Mouse (Mus musculus) hindbrain, postnatal 0 days (tissue): Measurements from ENCODE around the gene Ctnnal1. TPM values are rescaled to one million over a fixed set of nuclear protein-coding genes. Genes with fewer than 3 reads are reported as not detected.

Source experiments
- ATAC-seq: fragments of 200-750 bp; cut with Nextera tagmentation; 2 replicates; pipeline ENCODE4 v1.8.0; 2017; ENCODE audit warnings: mild to moderate bottlenecking, moderate TSS enrichment, moderate library complexity
- DNase-seq: peaks from one replicate; pipeline ENCODE4 v3.0.0-alpha.2; 2015; ENCODE audit warnings: low spot score
- H3K27ac ChIP-seq: fragments of 300-500 bp; sonication (generic); 2 replicates; pipeline ENCODE4 v1.5.1; 2014; ENCODE audit warnings: mild to moderate bottlenecking
- H3K27me3 ChIP-seq: fragments of 300-500 bp; sonication (generic); 2 replicates; pipeline ENCODE4 v1.6.1; 2014; ENCODE audit warnings: low read length, mixed read lengths; ENCODE audit not compliant: insufficient read depth
- H3K36me3 ChIP-seq: fragments of 300-500 bp; sonication (generic); 2 replicates; pipeline ENCODE4 v1.6.1; 2014; ENCODE audit warnings: low read length, mixed read lengths; ENCODE audit not compliant: insufficient read depth
- H3K4me1 ChIP-seq: fragments of 300-500 bp; sonication (generic); 2 replicates; pipeline ENCODE4 v1.6.1; 2014; ENCODE audit warnings: antibody characterized with exemption, low read length, mixed read lengths; ENCODE audit not compliant: insufficient read depth
- H3K4me2 ChIP-seq: fragments of 300-500 bp; sonication (generic); 2 replicates; pipeline ENCODE4 v1.6.1; 2014; ENCODE audit warnings: low read depth, mild to moderate bottlenecking, low read length, moderate library complexity, mixed read lengths
- H3K4me3 ChIP-seq: fragments of 300-500 bp; sonication (generic); 2 replicates; pipeline ENCODE4 v1.5.1; 2014; ENCODE audit warnings: low read length
- H3K9ac ChIP-seq: fragments of 300-500 bp; sonication (generic); replicated peaks from 2 replicates; pipeline ENCODE4 v1.6.1; 2014; ENCODE audit warnings: mild to moderate bottlenecking, low read length, moderate library complexity, mixed read lengths
- H3K9me3 ChIP-seq: fragments of 300-500 bp; sonication (generic); 2 replicates; pipeline ENCODE4 v1.6.1; 2016; ENCODE audit warnings: low read length, mixed read lengths
- CTCF ChIP-seq: IDR thresholded peaks from 2 replicates; pipeline ENCODE4 v1.5.1; 2016; ENCODE audit warnings: antibody characterized with exemption, control low read depth, low read depth
- WGBS: fragments of 180-500 bp; shearing (Covaris S2); extraction: QIAGEN DNeasy Blood & Tissue Kit; methylation state at CpG from one replicate; pipeline ENCODE4 v1.1.7; 2014; 5-methylcytosine and 5-hydroxymethylcytosine counted together
- polyA plus RNA-seq: library from polyadenylated mRNA; unstranded; fragments of >200 nt; fragmentation: Nextera tagmentation; extraction: Ambion mirVana; gene quantifications from 2 replicates; pipeline ENCODE4 v1.2.1, GENCODE M21; 2015
- total RNA-seq: library from RNA; depleted of rRNA; stranded (reverse); fragments of >200 nt; gene quantifications from 2 replicates; pipeline ENCODE4 v1.2.3, GENCODE M21; 2014

The Ctnnal1 gene
- total and polyA plus RNA-seq, 2 experiments from 2014 or later = 16.3 to 17.8 TPM

- DNase-seq (no peak), ATAC-seq (no peak)
- Histone ChIP-seq H3K4me3 (no peak overlapping the region), H3K9me3 (no peaks in the 10 kb centered on the region), H3K36me3 (peaks cover 42% of the 10 kb centered on the region; the same call in 1 of the 2 replicates), H3K27me3 (no peaks in the 10 kb centered on the region), H3K9ac (no peak overlapping the region), H3K4me1 (no peaks in the 10 kb centered on the region), H3K4me2 (no peak overlapping the region), H3K27ac (no peak overlapping the region)
- no peak for TF ChIP-seq CTCF
- WGBS = 95% methylated on average over 5 of the region's 5 CpGs
Observed at GRCm38 (mm10) chr4:56905507-56905906, 40.5 kb upstream of the Ctnnal1 start.

GRCm38 (mm10) chr4:56901671-56902070 is 36.7 kb upstream of the Ctnnal1 start:
- H3K4me2 ChIP-seq = no peak overlapping the region
- TF ChIP-seq CTCF = peak; percentile 48
- no peak overlapping the region for H3K4me3 ChIP-seq
- no peaks in the 10 kb centered on the region for H3K4me1 ChIP-seq
- peaks cover 41% of the 10 kb centered on the region for H3K36me3 ChIP-seq
- 95% methylated on average over 2 of the region's 2 CpGs for WGBS
- H3K27ac ChIP-seq = no peak overlapping the region
- ATAC-seq (no peak), DNase-seq (no peak)
- no peaks in the 10 kb centered on the region for H3K9me3 ChIP-seq
- H3K27me3 ChIP-seq = no peaks in the 10 kb centered on the region
- no peak overlapping the region for H3K9ac ChIP-seq

GRCm38 (mm10) chr4:56899216-56899615 is 34.2 kb upstream of the Ctnnal1 start:
- no peak for TF ChIP-seq CTCF
- H3K9me3 ChIP-seq = no peaks in the 10 kb centered on the region
- H3K27me3 ChIP-seq = no peaks in the 10 kb centered on the region
- no peak overlapping the region for H3K4me2 ChIP-seq
- WGBS = 80% methylated on average over 8 of the region's 8 CpGs
- no peak overlapping the region for H3K27ac ChIP-seq
- peaks cover 37% of the 10 kb centered on the region for H3K36me3 ChIP-seq
- no peaks in the 10 kb centered on the region for H3K4me1 ChIP-seq
- no peak overlapping the region for H3K4me3 ChIP-seq
- DNase-seq (no peak), ATAC-seq (no peak)
- no peak overlapping the region for H3K9ac ChIP-seq

- Histone ChIP-seq H3K4me3 (no peak overlapping the region), H3K27ac (no peak overlapping the region), H3K36me3 (peaks cover 26% of the 10 kb centered on the region), H3K9ac (no peak overlapping the region), H3K4me1 (no peaks in the 10 kb centered on the region), H3K4me2 (no peak overlapping the region), H3K27me3 (no peaks in the 10 kb centered on the region), H3K9me3 (no peaks in the 10 kb centered on the region)
- 77% methylated on average over 3 of the region's 3 CpGs for WGBS
- peak; percentile 28; the same call in 1 of the 2 replicates for TF ChIP-seq CTCF
- no peak for DNase-seq
- no peak for ATAC-seq
Observed at GRCm38 (mm10) chr4:56897511-56897910, 32.5 kb upstream of the Ctnnal1 start.

- H3K27ac ChIP-seq = no peak overlapping the region
- 96% methylated on average over 3 of the region's 3 CpGs for WGBS
- H3K9me3 ChIP-seq = no peaks in the 10 kb centered on the region
- TF ChIP-seq CTCF = no peak
- H3K4me3 ChIP-seq = no peak overlapping the region
- no peak overlapping the region for H3K9ac ChIP-seq
- H3K27me3 ChIP-seq = no peaks in the 10 kb centered on the region
- DNase-seq (no peak), ATAC-seq (no peak)
- no peak overlapping the region for H3K4me2 ChIP-seq
- peaks cover 14% of the 10 kb centered on the region for H3K36me3 ChIP-seq
- H3K4me1 ChIP-seq = no peaks in the 10 kb centered on the region
Observed at GRCm38 (mm10) chr4:56894196-56894595, 29.2 kb upstream of the Ctnnal1 start.

- DNase-seq (no peak), ATAC-seq (no peak)
- H3K4me3 ChIP-seq = no peak overlapping the region
- H3K9ac ChIP-seq = no peak overlapping the region
- 93% methylated on average over 6 of the region's 6 CpGs for WGBS
- no peaks in the 10 kb centered on the region for H3K9me3 ChIP-seq
- no peak for TF ChIP-seq CTCF
- no peaks in the 10 kb centered on the region for H3K27me3 ChIP-seq
- no peaks in the 10 kb centered on the region for H3K4me1 ChIP-seq
- no peak overlapping the region for H3K27ac ChIP-seq
- no peak overlapping the region for H3K4me2 ChIP-seq
- peaks cover 5% of the 10 kb centered on the region for H3K36me3 ChIP-seq
Observed at GRCm38 (mm10) chr4:56892501-56893115, 27.6 kb upstream of the Ctnnal1 start.

- DNase-seq (no peak), ATAC-seq (no peak)
- TF ChIP-seq CTCF = no peak
- Histone ChIP-seq H3K4me2 (no peak overlapping the region), H3K9ac (no peak overlapping the region), H3K27ac (no peak overlapping the region), H3K36me3 (peaks cover 17% of the 10 kb centered on the region), H3K27me3 (no peaks in the 10 kb centered on the region), H3K4me3 (no peak overlapping the region), H3K4me1 (no peaks in the 10 kb centered on the region), H3K9me3 (no peaks in the 10 kb centered on the region)
- WGBS = 57% methylated on average over 5 of the region's 5 CpGs
Observed at GRCm38 (mm10) chr4:56888483-56888882, 23.5 kb upstream of the Ctnnal1 start.
